Mouse (Mus musculus) midbrain, embryonic 16.5 days (tissue): Measurements from ENCODE around the gene Spdef. TPM values are rescaled to one million over a fixed set of nuclear protein-coding genes. Genes with fewer than 3 reads are reported as not detected.

Experiments
- ATAC-seq: fragments of 200-750 bp; cut with Nextera tagmentation; 2 replicates; pipeline ENCODE4 v1.8.0; 2017; ENCODE audit warnings: moderate TSS enrichment
- H3K27ac ChIP-seq: fragments of 300-500 bp; sonication (generic); 2 replicates; pipeline ENCODE4 v1.5.1; 2014; ENCODE audit warnings: mild to moderate bottlenecking, low read length, mixed read lengths
- H3K27me3 ChIP-seq: fragments of 300-500 bp; sonication (generic); 2 replicates; pipeline ENCODE4 v1.6.1; 2014; ENCODE audit warnings: low read depth, low read length, mixed read lengths; ENCODE audit not compliant: control insufficient read depth, insufficient read depth
- H3K36me3 ChIP-seq: fragments of 300-500 bp; sonication (generic); 2 replicates; pipeline ENCODE4 v1.6.1; 2014; ENCODE audit warnings: mild to moderate bottlenecking, low read length, moderate library complexity, mixed read lengths; ENCODE audit not compliant: control insufficient read depth, insufficient read depth
- H3K4me1 ChIP-seq: fragments of 300-500 bp; sonication (generic); 2 replicates; pipeline ENCODE4 v1.6.1; 2014; ENCODE audit warnings: mild to moderate bottlenecking, low read length, mixed read lengths; ENCODE audit not compliant: control insufficient read depth, insufficient read depth
- H3K4me2 ChIP-seq: fragments of 300-500 bp; sonication (generic); 2 replicates; pipeline ENCODE4 v1.6.1; 2014; ENCODE audit warnings: mild to moderate bottlenecking, low read length, mixed read lengths
- H3K4me3 ChIP-seq: fragments of 300-500 bp; sonication (generic); 2 replicates; pipeline ENCODE4 v1.5.1; 2014; ENCODE audit warnings: low read depth, mild to moderate bottlenecking, low read length, moderate library complexity, mixed read lengths
- H3K9ac ChIP-seq: fragments of 300-500 bp; sonication (generic); 2 replicates; pipeline ENCODE4 v1.6.1; 2014; ENCODE audit warnings: low read depth, low read length, mixed read lengths
- H3K9me3 ChIP-seq: fragments of 300-500 bp; sonication (generic); replicated peaks from 2 replicates; pipeline ENCODE4 v1.6.1; 2014; ENCODE audit warnings: mild to moderate bottlenecking, low read length, mixed read lengths; ENCODE audit not compliant: control insufficient read depth, poor library complexity, severe bottlenecking
- WGBS: fragments of 180-500 bp; shearing (Covaris S2); extraction: QIAGEN DNeasy Blood & Tissue Kit; methylation state at CpG from one replicate; pipeline ENCODE4 v1.1.7; 2014; 5-methylcytosine and 5-hydroxymethylcytosine counted together
- polyA plus RNA-seq: library from polyadenylated mRNA; unstranded; fragments of >200 nt; fragmentation: Nextera tagmentation; extraction: Ambion mirVana; gene quantifications from 2 replicates; pipeline ENCODE4 v1.2.1, GENCODE M21; 2015

Spdef gene
- polyA plus RNA-seq, 1 experiment from 2014 or later = 1.5 TPM

GRCm38 (mm10) chr17:27678924-27679813 is 49.6 kb downstream of the Spdef start:
- Histone ChIP-seq H3K4me3 (no peak overlapping the region), H3K9ac (no peak overlapping the region), H3K36me3 (no peaks in the 10 kb centered on the region), H3K27me3 (no peaks in the 10 kb centered on the region), H3K4me1 (peaks cover 7% of the 10 kb centered on the region), H3K4me2 (no peak overlapping the region), H3K9me3 (no peaks in the 10 kb centered on the region), H3K27ac (peak overlapping the region; percentile 74)
- WGBS = 23% methylated on average over 11 of the region's 11 CpGs
- ATAC-seq = peak; percentile 64

DNA sequence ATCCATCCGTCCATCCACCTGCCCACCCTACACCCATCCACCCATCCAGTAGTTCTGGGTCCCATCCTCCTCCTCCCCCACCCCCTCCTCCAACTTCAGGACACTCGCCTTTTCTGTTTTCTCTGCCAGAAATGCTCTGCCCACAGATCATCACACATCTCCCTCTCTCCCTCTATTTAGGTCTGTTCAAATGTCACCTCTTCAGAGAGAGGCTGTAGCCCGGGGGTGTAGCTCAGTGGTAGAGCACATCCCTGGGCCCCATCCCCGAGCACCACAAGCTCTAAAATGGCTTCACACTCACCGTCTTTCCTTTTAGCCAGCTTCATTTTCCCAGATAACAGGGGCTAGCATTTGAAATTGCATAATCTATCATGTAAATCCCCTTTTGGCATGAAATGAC is 51.0 kb downstream of the Spdef start:
- no peaks in the 10 kb centered on the region for H3K36me3 ChIP-seq
- H3K4me2 ChIP-seq = no peak overlapping the region
- no peak for ATAC-seq
- no peak overlapping the region for H3K27ac ChIP-seq
- H3K9me3 ChIP-seq = no peaks in the 10 kb centered on the region
- H3K4me1 ChIP-seq = peaks cover 7% of the 10 kb centered on the region
- no peak overlapping the region for H3K4me3 ChIP-seq
- no peaks in the 10 kb centered on the region for H3K27me3 ChIP-seq
- WGBS = 81% methylated on average over 5 of the region's 5 CpGs
- no peak overlapping the region for H3K9ac ChIP-seq

- Histone ChIP-seq H3K9me3 (no peaks in the 10 kb centered on the region), H3K27ac (0 out of 2 replicates have a peak overlapping the region, but pooled peaks have one; percentile 34)
- WGBS = 38% methylated on average over 7 of the region's 7 CpGs
Observed at GRCm38 (mm10) chr17:27676270-27676669, 52.5 kb downstream of the Spdef start.

GRCm38 (mm10) chr17:27675453-27675852 is 53.3 kb downstream of the Spdef start:
- ATAC-seq = no peak

More at GRCm38 (mm10) chr17:27676270-27676669, 52.5 kb downstream of the Spdef start:
- H3K4me1 ChIP-seq = peaks cover 7% of the 10 kb centered on the region
- no peaks in the 10 kb centered on the region for H3K36me3 ChIP-seq
- no peak for ATAC-seq
- H3K4me3 ChIP-seq = no peak overlapping the region
- no peak overlapping the region for H3K4me2 ChIP-seq
- H3K9ac ChIP-seq = no peak overlapping the region
- no peaks in the 10 kb centered on the region for H3K27me3 ChIP-seq

DNA sequence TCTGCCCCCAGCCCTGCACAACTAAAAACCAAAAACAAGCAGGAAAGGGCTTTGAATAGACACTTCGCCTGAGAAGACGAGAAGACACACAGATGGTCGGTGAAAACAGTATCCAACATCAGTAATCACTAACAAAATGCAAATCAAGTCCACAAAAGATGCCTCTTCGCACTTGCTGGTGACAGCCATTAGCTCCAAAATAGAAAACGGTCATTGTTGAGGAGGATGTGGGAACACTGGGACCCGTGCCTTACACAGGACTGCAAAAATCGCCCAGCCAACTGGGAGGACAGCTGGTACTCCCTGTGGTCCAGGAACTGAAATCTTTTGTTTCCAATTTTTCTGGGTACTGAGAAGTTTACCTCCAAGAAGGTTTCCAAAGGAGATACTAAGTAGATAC is 54.8 kb downstream of the Spdef start:
- H3K4me3 ChIP-seq = no peak overlapping the region
- no peaks in the 10 kb centered on the region for H3K36me3 ChIP-seq
- 69% methylated on average over 7 of the region's 7 CpGs for WGBS
- no peak overlapping the region for H3K9ac ChIP-seq
- no peaks in the 10 kb centered on the region for H3K27me3 ChIP-seq
- H3K9me3 ChIP-seq = no peaks in the 10 kb centered on the region
- no peak overlapping the region for H3K27ac ChIP-seq
- no peak for ATAC-seq
- peaks cover 5% of the 10 kb centered on the region for H3K4me1 ChIP-seq
- H3K4me2 ChIP-seq = no peak overlapping the region

More at GRCm38 (mm10) chr17:27675453-27675852, 53.3 kb downstream of the Spdef start:
- 70% methylated on average over 9 of the region's 9 CpGs for WGBS
- no peak overlapping the region for H3K9ac ChIP-seq
- no peak overlapping the region; the same call in 1 of the 2 replicates for H3K27ac ChIP-seq
- no peaks in the 10 kb centered on the region for H3K9me3 ChIP-seq
- H3K36me3 ChIP-seq = no peaks in the 10 kb centered on the region
- H3K27me3 ChIP-seq = no peaks in the 10 kb centered on the region
- H3K4me3 ChIP-seq = no peak overlapping the region
- no peak overlapping the region for H3K4me2 ChIP-seq
- H3K4me1 ChIP-seq = peaks cover 7% of the 10 kb centered on the region

DNA sequence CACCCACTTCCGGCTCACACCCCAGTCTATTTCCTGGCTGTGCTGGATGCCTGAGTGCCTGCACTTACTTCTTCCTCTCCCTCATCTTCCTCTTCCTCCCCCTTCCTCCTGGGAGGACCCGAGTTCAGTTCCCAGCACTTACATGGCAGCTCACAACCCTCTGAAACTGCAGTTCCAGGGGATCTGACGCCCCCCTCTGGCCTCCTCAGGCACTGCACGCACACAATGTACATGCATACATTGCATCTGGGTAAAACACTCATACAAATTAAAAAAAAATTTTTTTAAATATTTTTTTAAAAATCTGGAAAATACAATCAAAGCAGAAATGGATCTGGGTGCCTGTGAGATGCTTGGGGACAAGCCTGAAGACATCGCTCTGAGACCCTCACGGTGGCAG is 57.0 kb downstream of the Spdef start:
- H3K4me2 ChIP-seq = no peak overlapping the region
- H3K36me3 ChIP-seq = no peaks in the 10 kb centered on the region
- H3K9me3 ChIP-seq = no peaks in the 10 kb centered on the region
- H3K27ac ChIP-seq = no peak overlapping the region
- H3K9ac ChIP-seq = no peak overlapping the region
- 87% methylated on average over 6 of the region's 6 CpGs for whole genome bisulfite sequencing
- no peak overlapping the region for H3K4me3 ChIP-seq
- no peaks in the 10 kb centered on the region; the same call in 1 of the 2 replicates for H3K4me1 ChIP-seq
- no peaks in the 10 kb centered on the region for H3K27me3 ChIP-seq
- ATAC-seq = no peak

Other genes with a start within 250 kb of the Spdef start
- 7.5 and 11.0 TPM in 2 replicates for gene Grm4, start 207.6 kb downstream of the Spdef start, polyA plus RNA-seq
- gene Hmga1, start 172.5 kb downstream of the Spdef start, polyA plus RNA-seq = 124 and 134 TPM in 2 replicates
- gene AI413582, start 163.2 kb downstream of the Spdef start, polyA plus RNA-seq = 55.4 and 65.8 TPM in 2 replicates
- 246 and 248 TPM in 2 replicates for gene Nudt3, start 105.5 kb downstream of the Spdef start, polyA plus RNA-seq
- not detected in 2 replicates for gene RPS10-NUDT3, start 93.7 kb downstream of the Spdef start, polyA plus RNA-seq
- gene Rps10, start 92.3 kb downstream of the Spdef start, polyA plus RNA-seq = 400 and 420 TPM in 2 replicates
- 58.9 and 67.7 TPM in 2 replicates for gene Pacsin1, start 73.4 kb downstream of the Spdef start, polyA plus RNA-seq
- 8.5 and 9.4 TPM in 2 replicates for gene D17Wsu92e, start 91.7 kb upstream of the Spdef start, polyA plus RNA-seq
- gene Snrpc, start 109.2 kb upstream of the Spdef start, polyA plus RNA-seq = 193 and 197 TPM in 2 replicates
- 6.0 and 6.5 TPM in 2 replicates for gene Uhrf1bp1, start 127.5 kb upstream of the Spdef start, polyA plus RNA-seq
- gene Anks1, start 180.4 kb upstream of the Spdef start, polyA plus RNA-seq = 56.2 and 66.9 TPM in 2 replicates
- gene Taf11, start 180.9 kb upstream of the Spdef start, polyA plus RNA-seq = 57.8 and 71.9 TPM in 2 replicates